Mouse (Mus musculus) intestine, postnatal 0 days (tissue): ENCODE results near the gene Pde4c. TPM values are rescaled to one million over a fixed set of nuclear protein-coding genes. Genes with fewer than 3 reads are reported as not detected.

ENCODE experiments used
- ATAC-seq: fragments of 200-750 bp; cut with Nextera tagmentation; 2 replicates; pipeline ENCODE4 v1.8.0; 2017; ENCODE audit warnings: mild to moderate bottlenecking, moderate TSS enrichment, moderate library complexity
- H3K27ac ChIP-seq: fragments of 300-500 bp; sonication (generic); 2 replicates; pipeline ENCODE4 v1.5.1; 2014; ENCODE audit warnings: mild to moderate bottlenecking, low read depth, low read length, moderate library complexity
- H3K27me3 ChIP-seq: fragments of 300-500 bp; sonication (generic); replicated peaks from 2 replicates; pipeline ENCODE4 v1.6.1; 2014; ENCODE audit warnings: low read length, mixed read lengths; ENCODE audit not compliant: control insufficient read depth, insufficient read depth
- H3K36me3 ChIP-seq: fragments of 300-500 bp; sonication (generic); 2 replicates; pipeline ENCODE4 v1.6.1; 2014; ENCODE audit warnings: mild to moderate bottlenecking, moderate library complexity; ENCODE audit not compliant: control insufficient read depth, insufficient read depth
- H3K4me1 ChIP-seq: fragments of 300-500 bp; sonication (generic); replicated peaks from 2 replicates; pipeline ENCODE4 v1.6.1; 2014; ENCODE audit warnings: antibody characterized with exemption, low read length, mixed read lengths; ENCODE audit not compliant: control insufficient read depth, insufficient read depth
- H3K4me2 ChIP-seq: fragments of 300-500 bp; sonication (generic); replicated peaks from 2 replicates; pipeline ENCODE4 v1.6.1; 2014; ENCODE audit warnings: low read depth, mild to moderate bottlenecking, moderate library complexity
- H3K4me3 ChIP-seq: fragments of 300-500 bp; sonication (generic); 2 replicates; pipeline ENCODE4 v1.5.1; 2014; ENCODE audit warnings: low read depth, low read length
- H3K9ac ChIP-seq: fragments of 300-500 bp; sonication (generic); 2 replicates; pipeline ENCODE4 v1.6.1; 2014; ENCODE audit warnings: mild to moderate bottlenecking, low read depth, low read length
- H3K9me3 ChIP-seq: fragments of 300-500 bp; sonication (generic); 2 replicates; pipeline ENCODE4 v1.6.1; 2016; ENCODE audit warnings: mixed run types; ENCODE audit not compliant: control insufficient read depth
- CTCF ChIP-seq: sonication (generic); IDR thresholded peaks from 2 replicates; pipeline ENCODE4 v1.5.1; 2016; ENCODE audit warnings: low read depth, mild to moderate bottlenecking, control low read depth, antibody characterized with exemption, moderate library complexity
- WGBS: fragments of 180-500 bp; shearing (Covaris S2); extraction: QIAGEN DNeasy Blood & Tissue Kit; methylation state at CpG from one replicate; pipeline ENCODE4 v1.1.7; 2014; 5-methylcytosine and 5-hydroxymethylcytosine counted together
- polyA plus RNA-seq: library from polyadenylated mRNA; unstranded; fragments of >200 nt; fragmentation: Nextera tagmentation; extraction: Ambion mirVana; gene quantifications from 2 replicates; pipeline ENCODE4 v1.2.1, GENCODE M21; 2015

The Pde4c gene
- polyA plus RNA-seq, 1 experiment from 2014 or later: 0.21 TPM

GRCm38 (mm10) chr8:70679404-70679803 lies 44.1 kb upstream of the Pde4c start:
- Histone ChIP-seq H3K36me3 (peaks cover 8% of the 10 kb centered on the region; the same call in 1 of the 2 replicates), H3K27ac (peak overlapping the region; percentile 75), H3K4me2 (no peak overlapping the region), H3K27me3 (no peaks in the 10 kb centered on the region), H3K9ac (no peak overlapping the region), H3K4me1 (peaks cover 14% of the 10 kb centered on the region), H3K9me3 (no peaks in the 10 kb centered on the region), H3K4me3 (no peak overlapping the region)
- 62% methylated on average over 4 of the region's 4 CpGs for WGBS
- TF ChIP-seq CTCF: no peak
- ATAC-seq: peak; percentile 55

DNA sequence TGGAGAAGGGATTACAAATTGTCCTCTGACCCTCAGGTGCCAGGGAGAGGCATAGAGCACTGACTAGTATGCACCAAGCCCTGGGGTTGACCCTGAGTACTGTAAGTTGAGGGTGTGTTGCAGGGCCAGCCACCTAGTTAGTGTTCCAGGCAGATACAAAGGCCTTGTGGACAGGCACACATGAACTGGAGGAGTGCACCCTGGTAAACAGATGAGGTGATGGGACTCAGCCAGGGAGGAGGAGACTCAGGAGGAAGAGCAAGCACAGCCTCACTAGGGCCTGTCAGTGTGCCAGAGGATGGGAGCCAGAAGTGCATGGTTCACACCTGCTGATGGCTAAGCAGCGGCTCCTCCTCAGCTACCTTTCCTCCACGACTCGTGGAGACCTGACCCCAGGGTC lies 43.5 kb upstream of the Pde4c start:
- Histone ChIP-seq H3K27ac (peak overlapping the region; percentile 75), H3K9ac (no peak overlapping the region), H3K4me2 (no peak overlapping the region), H3K4me1 (peaks cover 7% of the 10 kb centered on the region; the same call in 1 of the 2 replicates), H3K36me3 (peaks cover 8% of the 10 kb centered on the region; the same call in 1 of the 2 replicates), H3K4me3 (no peak overlapping the region), H3K27me3 (no peaks in the 10 kb centered on the region), H3K9me3 (no peaks in the 10 kb centered on the region)
- 72% methylated on average over 3 of the region's 3 CpGs for WGBS
- TF ChIP-seq CTCF: no peak
- peak; percentile 57 for ATAC-seq

DNA sequence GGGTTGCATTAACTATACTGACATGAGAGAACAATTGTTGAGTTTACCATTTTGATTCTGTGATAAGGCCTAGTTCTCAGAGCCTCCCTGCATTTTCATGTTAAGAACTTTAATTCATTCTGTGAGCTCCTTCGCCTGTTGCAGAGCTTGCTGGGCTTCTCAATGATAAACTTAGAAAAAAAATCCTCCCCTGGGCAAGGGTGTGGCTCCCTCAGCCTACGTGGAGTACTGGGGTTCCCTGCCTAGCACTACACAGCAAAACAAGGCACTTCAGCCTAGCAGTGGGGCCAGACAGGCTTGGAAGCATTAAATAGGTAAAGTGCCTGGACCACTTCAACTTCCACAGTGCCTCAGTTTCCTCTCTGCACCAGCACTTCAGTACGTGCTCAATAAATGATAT lies 42.1 kb upstream of the Pde4c start:
- no peak overlapping the region for H3K9ac ChIP-seq

DNA sequence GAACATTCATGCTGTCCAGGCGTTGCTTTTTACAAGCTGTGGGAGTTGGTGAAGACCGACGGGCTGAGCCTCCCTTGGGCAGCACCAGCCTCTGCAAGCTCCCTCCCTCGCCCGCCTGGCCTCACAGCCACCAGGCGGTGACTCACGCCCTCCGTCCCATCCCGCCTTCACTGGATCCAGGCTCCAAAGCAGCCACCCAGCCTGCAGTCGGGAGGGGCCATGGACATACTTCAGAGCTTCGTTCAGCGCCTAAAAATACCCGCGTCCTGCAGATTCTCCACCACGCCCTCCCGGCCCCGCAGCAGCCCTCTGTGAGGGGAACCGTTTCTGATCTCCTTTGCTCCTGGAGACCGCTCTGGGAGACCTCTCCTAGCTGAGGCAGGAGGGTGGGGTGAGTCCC lies 41.3 kb upstream of the Pde4c start:
- peak overlapping the region; percentile 12; the same call in 1 of the 2 replicates for H3K9ac ChIP-seq
- 4% methylated on average over 19 of the region's 19 CpGs for WGBS
- no peak overlapping the region for H3K4me3 ChIP-seq

More for the DNA sequence above, 42.1 kb upstream of the Pde4c start:
- peaks cover 7% of the 10 kb centered on the region; the same call in 1 of the 2 replicates for H3K4me1 ChIP-seq
- 0 out of 2 replicates have a peak overlapping the region, but pooled peaks have one; percentile 31 for H3K27ac ChIP-seq
- H3K4me3 ChIP-seq: no peak overlapping the region
- ATAC-seq: no peak
- H3K4me2 ChIP-seq: no peak overlapping the region
- WGBS: 45% methylated on average over 3 of the region's 3 CpGs
- no peaks in the 10 kb centered on the region for H3K27me3 ChIP-seq
- no peaks in the 10 kb centered on the region for H3K9me3 ChIP-seq
- no peak for TF ChIP-seq CTCF
- peaks cover 8% of the 10 kb centered on the region; the same call in 1 of the 2 replicates for H3K36me3 ChIP-seq

DNA sequence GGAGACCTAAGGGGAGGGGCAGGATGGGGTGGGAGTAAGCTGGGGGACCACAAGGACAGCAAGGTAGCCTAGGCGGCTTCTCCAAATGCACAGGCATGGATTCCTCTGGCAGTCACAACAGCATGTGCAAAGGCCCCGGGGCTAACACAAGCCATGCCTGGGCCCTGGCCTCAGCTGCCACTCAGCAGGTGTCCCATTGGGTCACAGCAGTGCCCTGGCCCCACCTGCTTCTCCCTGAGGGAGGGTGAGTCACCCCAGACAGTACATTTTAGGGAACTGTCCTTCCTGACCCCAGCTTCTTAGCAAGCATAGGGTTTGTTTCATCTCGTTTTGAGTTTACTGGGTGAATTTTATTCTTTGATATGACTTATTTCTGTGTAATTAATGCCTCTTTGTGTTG lies 40.8 kb upstream of the Pde4c start:
- TF ChIP-seq CTCF: no peak
- H3K4me3 ChIP-seq: no peak overlapping the region
- 0 out of 2 replicates have a peak overlapping the region, but pooled peaks have one; percentile 12 for H3K9ac ChIP-seq
- peaks cover 7% of the 10 kb centered on the region; the same call in 1 of the 2 replicates for H3K4me1 ChIP-seq
- no peaks in the 10 kb centered on the region for H3K9me3 ChIP-seq
- WGBS: 73% methylated on average over 3 of the region's 3 CpGs
- H3K4me2 ChIP-seq: peak overlapping the region; percentile 47
- H3K27me3 ChIP-seq: no peaks in the 10 kb centered on the region
- ATAC-seq: no peak
- peaks cover 8% of the 10 kb centered on the region; the same call in 1 of the 2 replicates for H3K36me3 ChIP-seq
- 0 out of 2 replicates have a peak overlapping the region, but pooled peaks have one; percentile 31 for H3K27ac ChIP-seq

More for the DNA sequence above, 41.3 kb upstream of the Pde4c start:
- H3K27me3 ChIP-seq: no peaks in the 10 kb centered on the region
- peak; percentile 43 for ATAC-seq
- H3K27ac ChIP-seq: peak overlapping the region; percentile 31
- H3K36me3 ChIP-seq: peaks cover 8% of the 10 kb centered on the region; the same call in 1 of the 2 replicates
- H3K4me1 ChIP-seq: peaks cover 7% of the 10 kb centered on the region; the same call in 1 of the 2 replicates
- H3K9me3 ChIP-seq: no peaks in the 10 kb centered on the region
- peak overlapping the region; percentile 47 for H3K4me2 ChIP-seq
- peak; percentile 64 for TF ChIP-seq CTCF

DNA sequence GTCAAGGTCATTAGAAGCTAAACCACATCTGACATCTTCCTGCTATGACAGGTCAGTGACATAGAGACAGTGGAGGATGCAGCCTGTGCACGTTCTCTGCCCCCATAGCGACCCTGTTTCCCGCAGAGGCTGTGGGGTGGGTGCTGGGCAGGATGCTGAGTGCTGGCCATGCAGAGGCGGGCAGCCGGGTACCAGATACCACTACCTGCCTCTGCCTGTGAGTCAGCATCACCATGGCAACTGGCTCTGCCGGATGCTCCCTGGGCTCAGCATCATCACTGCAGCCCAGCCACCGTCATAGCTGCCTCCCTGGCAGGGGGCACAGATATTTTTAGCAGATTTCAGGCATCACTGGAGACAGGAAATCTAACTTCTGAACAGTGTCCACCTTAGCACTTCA lies 39.2 kb upstream of the Pde4c start:
- H3K4me1 ChIP-seq: peaks cover 7% of the 10 kb centered on the region; the same call in 1 of the 2 replicates
- H3K27ac ChIP-seq: no peak overlapping the region
- no peak for ATAC-seq
- no peaks in the 10 kb centered on the region for H3K36me3 ChIP-seq
- no peak for TF ChIP-seq CTCF
- H3K4me2 ChIP-seq: no peak overlapping the region
- no peak overlapping the region for H3K4me3 ChIP-seq
- no peaks in the 10 kb centered on the region for H3K9me3 ChIP-seq
- H3K27me3 ChIP-seq: no peaks in the 10 kb centered on the region
- no peak overlapping the region for H3K9ac ChIP-seq
- 55% methylated on average over 7 of the region's 7 CpGs for WGBS
